Mouse (Mus musculus) ZHBTc4 (cell line): ENCODE measurements at regions not wholly inside any gene's neighbourhood (a gene's known extent, or its start where the extent isn't known, plus 50 kb on each side); places are given as distances from the start of the nearest gene placed in this dataset.
A peak's percentile ranks its signal among the peaks of the same experiment; 100 is the strongest.

Experiments used
- DNase-seq: peaks from one replicate; pipeline ENCODE4 v3.0.0-alpha.2; 2011; ENCODE audit warnings: low read depth, low spot score

DNA sequence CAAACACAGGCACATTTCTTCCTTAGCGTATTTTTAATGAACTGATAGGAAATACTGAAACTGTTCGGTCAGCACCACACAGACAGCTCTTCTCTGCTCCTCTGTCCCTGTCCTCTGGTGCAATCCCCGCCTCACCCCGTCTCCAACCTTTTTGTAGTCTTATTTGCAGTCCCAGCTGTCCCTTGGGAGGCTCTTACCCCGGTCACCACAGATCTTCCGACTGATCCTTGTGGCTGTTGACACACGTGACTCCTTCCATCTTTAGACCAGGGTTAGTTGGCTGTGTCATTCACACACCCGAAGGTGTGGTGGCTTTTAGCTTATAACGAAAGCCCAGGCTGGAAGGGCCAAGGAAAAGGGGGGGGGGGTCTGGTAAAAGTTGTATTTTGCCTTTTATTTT is 56.4 kb downstream of the Cyp26a1 start:
- no peak for DNase-seq

DNA sequence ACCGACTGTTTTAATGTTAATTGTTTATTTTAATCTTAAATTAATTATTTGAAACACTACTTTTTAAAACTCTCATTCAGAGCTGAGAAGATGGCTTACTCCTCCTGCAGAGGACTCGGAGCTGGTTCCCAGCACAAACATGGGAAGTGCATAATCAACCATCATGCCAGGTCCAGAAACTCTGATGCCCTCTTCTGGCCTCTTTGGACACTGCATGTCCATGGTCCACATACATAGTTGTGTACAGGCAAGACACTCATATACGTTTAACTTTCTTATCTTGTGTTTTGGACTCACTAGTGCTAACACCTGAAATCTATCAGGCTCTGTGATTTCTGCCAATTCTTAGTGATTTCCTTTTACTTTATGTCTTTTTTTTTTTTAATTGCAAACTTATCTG is 57.8 kb downstream of the Cyp26a1 start:
- peak; percentile 63 for DNase-seq

GRCm38 (mm10) chr19:37769376-37769775 is 71.8 kb downstream of the Cyp26a1 start:
- DNase-seq = no peak

GRCm38 (mm10) chr19:37771956-37772355 is 74.4 kb downstream of the Cyp26a1 start:
- DNase-seq = no peak

DNA sequence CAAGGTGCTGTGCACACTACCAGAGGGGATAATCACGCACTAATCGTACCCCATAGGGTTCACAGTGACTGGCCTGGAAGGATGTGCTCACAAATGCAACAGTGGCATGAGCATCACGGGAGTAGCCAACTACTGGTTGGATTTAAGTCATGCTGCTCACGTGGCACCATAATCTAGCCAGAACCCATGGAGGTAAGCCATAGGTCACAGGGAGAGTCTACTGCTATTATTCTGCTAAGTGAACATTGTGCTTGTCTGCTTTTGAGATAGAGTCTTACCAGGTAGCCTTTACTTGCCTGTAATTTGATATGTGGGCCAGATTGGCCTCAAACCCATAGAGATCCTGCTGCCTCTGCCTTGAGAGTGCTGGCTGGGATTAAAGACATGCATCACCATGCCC is 77.0 kb downstream of the Cyp26a1 start:
- no peak for DNase-seq

DNA sequence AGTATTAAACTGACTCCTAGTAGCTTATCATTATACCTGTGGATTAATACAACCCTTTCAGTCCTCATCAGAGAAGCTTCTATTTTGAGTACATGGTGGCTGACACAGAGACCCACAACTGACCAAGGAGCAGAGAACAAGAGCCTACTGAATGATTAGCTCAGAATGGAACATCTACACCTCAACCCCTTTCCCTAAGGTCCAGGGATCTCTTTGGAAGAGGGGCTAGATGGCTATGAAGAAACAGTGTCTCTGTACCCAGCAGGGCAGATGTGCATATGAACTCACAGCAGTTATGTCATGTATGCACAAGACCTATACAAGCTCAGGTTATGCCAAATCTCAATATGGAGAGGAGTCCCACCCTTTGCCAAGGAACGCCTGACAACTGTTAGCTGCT is 77.4 kb downstream of the Cyp26a1 start:
- no peak for DNase-seq

- DNase-seq = peak; percentile 27
Measured at GRCm38 (mm10) chr19:37777961-37778360, 80.4 kb downstream of the Cyp26a1 start.

GRCm38 (mm10) chr19:37778568-37778967 is 81.0 kb downstream of the Cyp26a1 start:
- no peak for DNase-seq

- no peak for DNase-seq
Measured at GRCm38 (mm10) chr19:37788540-37788939, 90.9 kb downstream of the Cyp26a1 start.

DNA sequence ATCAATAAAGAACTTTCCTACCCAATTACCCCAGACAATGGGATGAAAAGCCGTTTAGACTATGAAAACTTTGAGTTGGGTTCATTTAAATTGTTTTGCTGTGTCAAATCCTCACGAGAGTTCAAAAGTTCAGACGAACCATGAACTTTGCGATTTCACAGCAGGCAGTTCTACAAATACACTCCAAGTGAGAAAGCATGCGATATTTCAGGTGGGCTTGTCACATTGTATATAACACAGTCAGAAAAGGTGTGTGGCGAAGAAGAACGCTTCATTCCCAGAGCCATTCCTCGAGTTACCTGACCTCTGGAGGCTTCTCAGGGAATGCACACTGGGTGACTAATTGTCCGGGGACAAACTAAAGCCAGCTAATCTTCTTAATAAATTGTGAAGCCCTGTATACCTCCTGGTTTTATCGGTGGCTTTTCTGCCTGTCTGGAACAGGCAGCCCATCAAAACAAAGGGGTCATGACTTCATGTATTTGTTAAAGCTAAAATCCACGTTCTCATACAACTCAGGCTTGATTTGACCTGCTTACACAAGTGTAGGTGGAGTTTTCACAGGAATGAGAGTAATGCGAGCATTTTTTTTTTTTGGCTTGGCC is 92.1 kb downstream of the Cyp26a1 start:
- no peak for DNase-seq

- no peak for DNase-seq
Measured at GRCm38 (mm10) chr19:37790281-37791073, 92.9 kb downstream of the Cyp26a1 start.

DNA sequence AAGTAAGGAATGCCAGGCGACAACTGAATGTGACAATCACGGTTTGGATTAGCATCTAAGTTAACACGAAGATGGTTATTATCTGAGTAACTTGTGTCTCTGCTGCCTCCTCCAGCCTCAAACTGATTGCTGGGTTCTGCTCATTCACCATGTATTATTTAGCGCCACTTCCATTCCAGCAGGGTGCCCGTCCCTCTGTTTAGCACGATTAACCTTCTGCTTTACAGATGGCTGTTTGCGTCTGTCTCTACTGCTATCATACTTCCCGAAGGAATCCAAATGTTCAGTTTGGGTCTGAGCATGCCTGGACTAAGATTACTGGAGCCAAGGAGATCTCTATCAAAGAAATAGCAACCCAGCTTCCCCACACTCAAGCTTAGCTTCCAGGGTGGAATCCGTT is 95.6 kb downstream of the Cyp26a1 start:
- no peak for DNase-seq

DNA sequence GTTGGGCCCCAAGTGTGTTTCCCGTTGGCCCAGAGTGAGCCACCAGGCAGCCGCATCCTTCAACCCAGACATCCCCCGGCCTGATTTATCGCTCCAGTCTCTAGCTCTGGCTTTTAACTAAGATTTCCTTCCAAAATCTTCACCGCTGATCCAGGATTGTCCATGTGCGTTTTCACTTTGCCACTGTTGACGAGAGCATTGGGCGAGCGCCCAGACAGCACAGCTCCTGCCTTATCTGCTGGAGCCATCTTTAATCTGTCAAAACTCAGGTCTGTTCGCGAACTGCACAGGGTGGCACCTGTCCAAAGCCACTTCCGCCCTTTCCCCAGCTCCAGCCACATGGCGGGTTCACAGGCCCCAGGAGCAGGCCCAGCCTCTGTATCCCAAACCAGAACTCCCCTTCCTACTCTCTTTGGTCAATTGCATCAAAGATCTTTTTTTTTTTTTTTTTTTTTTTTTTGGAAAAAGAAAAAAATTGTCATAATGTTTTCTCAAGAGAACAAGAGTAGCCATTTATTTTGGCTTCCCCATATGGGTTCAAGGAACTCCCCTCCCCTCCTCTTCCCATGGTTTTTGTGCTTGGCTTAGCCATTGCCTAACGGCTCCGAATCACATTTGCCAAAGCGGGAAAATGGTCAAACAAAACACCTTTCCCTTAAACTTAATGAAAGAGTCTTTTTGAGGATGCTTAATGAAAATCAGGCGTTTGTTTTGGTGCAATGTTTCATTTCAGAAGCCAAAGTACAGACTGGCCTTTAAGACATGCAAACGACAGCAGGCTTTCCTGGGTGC is 98.2 kb downstream of the Cyp26a1 start:
- DNase-seq = peak; percentile 36

GRCm38 (mm10) chr19:37800161-37800660 is 102.6 kb downstream of the Cyp26a1 start:
- no peak for DNase-seq

DNA sequence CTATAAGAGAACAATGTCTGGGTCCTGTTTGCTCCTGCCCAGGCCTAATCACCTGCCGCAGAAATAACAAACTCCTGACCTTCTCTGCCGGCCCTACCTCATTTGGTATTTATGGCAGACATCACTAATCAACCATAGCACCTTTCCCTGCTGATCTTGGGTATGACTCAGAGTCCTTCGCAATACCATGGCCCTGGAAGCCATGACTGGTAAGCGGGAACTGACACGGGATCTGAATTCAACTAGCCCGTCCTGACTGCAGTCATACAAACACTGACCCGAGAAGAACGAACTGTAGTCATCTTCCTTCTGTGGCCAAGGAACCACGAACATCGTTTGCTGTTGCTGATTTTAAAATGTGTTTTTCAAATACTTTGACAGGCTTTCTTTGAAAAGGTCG is 112.1 kb downstream of the Cyp26a1 start:
- no peak for DNase-seq

DNA sequence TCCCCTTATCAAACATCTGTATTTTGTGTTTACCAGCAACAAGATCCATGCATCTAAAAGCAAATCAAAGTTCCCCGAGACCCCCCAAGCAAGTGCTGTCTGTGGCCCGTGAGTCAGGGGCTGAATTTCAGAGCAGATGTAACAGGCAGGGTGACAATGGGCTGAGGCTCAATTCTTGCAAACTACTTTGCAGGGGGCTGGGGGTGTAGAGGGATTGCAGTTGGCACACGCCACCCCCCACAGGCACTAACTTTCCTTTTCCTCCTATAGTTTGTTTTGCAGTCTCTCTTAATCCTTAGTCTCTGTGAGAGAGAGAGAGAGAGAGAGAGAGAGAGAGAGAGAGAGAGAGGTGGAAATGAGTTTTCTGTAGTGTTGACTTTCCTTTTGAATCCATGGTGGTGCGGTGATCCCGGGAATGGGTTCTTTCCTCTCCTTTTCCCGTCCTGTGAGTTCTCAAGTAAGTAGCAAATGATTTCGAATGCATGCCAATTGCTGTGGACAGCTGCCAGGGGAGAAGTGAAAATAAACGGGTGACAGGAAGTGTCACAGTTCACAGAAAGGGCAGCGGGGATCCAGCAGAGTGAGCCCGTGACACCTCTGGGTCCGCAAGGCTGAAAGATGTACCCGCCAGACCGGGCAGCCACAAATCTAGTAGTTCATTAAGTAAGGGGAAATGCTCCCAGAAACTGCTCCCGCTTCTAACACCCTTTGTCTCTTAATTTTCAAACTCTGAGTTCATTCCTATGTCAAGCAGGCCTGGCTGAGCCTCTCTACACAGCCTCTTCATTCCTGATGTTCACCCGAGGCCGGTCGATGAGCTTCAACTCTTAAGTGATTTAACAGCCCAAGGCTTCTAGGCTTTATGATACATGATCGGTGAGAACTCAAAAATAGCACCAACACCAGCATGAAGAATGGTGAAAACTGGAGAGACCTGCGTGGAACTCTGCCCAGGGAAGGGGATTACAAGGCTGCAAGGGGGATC is 116.8 kb downstream of the Cyp26a1 start:
- no peak for DNase-seq

DNA sequence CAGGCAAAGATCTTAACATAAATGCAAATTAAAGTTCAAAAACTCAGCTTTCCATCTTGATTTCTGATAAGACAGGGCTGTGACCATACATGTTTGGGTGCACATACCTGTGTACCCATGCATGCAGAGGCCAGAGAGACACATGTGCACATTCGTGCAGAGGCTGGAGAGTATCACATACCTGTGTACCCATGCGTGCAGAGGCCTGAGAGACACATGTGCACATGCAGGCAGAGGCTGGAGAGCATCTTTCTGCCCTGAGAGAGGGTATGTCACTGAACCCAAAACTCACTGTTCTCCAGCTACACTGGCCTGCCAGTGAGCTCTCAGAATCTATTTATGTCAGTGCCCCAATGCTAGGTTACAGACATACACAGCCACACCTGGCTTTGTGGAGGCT is 118.0 kb downstream of the Cyp26a1 start:
- DNase-seq = no peak

- DNase-seq = no peak
Measured at GRCm38 (mm10) chr19:37821243-37821642, 123.6 kb downstream of the Cyp26a1 start.

DNA sequence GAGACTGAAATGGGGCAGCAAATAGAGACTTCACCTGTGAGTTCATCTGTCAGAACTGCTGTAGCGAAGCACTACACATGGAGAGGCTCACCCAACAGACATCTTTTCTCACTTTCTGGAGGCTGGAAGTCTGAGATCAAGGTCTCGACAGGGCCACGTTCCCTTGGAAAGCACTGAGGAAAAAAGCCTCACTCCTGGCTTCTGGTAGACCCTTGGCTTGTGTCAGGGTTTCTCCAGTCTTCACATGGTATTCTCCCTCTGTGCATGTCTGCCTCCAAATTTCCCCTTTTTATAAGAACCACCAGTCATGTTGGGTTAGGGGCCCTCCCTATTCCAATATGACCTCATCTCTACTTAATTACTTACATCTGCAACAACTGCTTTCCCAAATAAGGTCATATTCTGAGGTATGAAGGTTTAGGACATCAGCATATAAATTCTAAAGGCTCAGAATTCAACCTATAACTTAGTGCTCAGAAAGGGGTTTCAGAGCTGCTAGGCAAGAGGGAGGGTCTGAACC is 124.1 kb downstream of the Cyp26a1 start:
- DNase-seq = no peak

DNA sequence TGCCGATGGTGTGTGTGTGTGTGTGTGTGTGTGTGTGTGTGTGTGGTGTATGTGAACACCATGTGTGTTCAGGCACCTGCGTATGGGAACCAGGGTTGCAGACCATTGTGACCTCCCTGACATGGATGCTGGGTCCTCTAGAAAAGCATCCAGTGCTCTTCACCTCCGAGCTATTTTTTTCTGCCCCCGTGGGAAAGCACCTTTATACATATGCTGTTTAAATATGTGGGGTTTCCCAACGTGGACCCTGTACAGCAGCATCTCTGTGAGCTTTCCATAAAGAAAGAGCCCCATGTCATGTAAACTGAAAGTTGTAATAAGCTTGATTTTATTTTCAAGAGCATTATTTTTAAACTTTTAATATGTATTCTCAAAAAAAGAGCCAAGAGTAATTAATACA is 126.6 kb downstream of the Cyp26a1 start:
- DNase-seq = no peak

GRCm38 (mm10) chr19:37831406-37831805 is 133.8 kb downstream of the Cyp26a1 start:
- no peak for DNase-seq
